Mouse (Mus musculus) retina, adult 2 months (tissue): ENCODE measurements around the gene Hist3h2a.

Experiments used
- DNase-seq: peaks from one replicate; pipeline ENCODE4 v3.0.0-alpha.2; 2012; ENCODE audit warnings: low read depth, low spot score

The Hist3h2a gene

DNA sequence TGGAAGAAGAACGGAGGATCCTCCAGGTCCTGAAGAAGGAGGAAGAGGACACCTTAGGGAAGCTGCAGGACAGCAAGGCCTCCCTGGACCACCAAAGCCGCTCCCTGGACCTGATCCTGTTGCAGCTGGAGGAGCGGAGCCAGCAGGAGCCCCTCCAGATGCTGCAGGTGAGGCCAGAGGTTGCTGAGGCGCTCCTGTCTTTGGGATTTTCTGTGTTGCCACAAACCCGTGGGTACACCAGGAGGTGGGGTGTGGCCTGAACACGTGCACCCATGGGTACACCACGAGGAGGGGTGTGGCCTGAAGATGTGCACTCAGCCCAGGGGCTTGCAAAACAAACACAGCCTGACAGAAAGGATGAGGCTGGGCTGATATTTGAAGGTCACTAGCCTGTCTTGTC lies 14.1 kb downstream of the Hist3h2a start:
- no peak for DNase-seq

- no peak for DNase-seq
Observed at GRCm38 (mm10) chr11:58969027-58969426, 14.5 kb downstream of the Hist3h2a start.

DNA sequence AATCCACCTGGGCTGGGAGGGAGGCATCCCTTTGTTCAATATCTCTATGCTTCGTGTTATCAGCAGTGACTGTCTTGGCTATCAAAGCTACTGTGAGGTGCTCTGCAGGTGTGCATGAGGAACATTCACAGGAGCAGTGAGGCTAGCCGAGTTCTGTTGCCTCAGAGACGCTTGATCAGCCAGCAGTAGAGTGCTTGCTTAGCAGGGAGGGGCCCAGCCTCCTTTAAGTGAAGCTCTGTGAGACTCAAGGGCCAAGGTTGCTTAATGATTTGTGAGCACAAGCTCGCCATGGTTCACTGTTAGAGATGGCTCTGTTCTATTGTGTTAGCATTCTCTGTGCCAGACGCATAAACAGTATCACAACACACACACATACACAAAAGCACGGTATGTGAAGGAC lies 15.2 kb downstream of the Hist3h2a start:
- no peak for DNase-seq

DNA sequence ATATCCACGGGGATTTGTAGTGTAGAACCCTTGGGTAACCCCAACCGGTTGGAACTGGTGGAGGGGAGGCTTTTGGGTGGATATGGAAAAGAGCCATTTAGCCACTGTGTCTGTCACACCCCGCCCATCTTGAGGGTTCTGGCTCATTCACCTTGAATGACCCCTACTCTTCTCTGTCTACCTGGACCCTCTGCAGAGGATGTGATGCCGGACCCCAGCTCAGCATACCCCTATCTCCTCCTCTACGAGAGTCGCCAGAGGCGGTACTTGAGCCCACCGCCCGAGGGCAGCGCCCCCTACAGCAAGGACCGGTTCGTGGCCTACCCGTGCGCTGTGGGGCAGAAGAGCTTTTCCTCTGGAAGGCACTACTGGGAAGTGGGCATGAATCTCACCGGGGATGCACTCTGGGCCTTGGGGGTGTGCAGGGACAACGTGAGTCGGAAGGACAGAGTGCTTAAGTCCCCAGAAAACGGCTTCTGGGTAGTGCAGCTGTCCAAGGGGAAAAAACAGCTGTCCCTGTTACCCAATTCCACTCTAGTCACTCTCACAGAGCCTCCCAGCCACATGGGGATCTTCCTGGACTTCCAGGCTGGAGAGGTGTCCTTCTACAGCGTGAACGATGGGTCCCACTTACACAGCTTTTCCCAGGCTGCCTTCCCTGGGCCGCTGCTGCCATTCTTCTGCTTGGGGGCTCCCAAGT lies 16.5 kb downstream of the Hist3h2a start:
- no peak for DNase-seq

DNA sequence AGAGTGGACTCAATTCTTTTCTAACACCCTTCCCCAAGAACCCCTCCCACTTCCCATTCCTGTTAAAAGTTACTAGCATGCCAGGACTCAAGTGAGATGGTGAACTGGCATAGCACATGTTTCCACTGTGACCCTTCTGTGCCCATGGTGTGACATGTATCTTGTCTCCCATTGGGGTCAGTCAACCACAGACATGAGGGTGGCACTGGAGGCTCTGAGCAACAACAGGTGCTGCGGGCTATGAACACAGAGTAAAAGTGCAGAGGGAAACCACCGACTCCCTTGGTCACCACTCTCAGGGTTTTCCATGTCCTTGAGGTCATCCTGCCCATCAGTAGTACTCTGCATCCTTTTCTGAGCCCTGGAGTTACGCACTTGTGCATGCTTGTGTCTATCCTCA lies 17.3 kb downstream of the Hist3h2a start:
- DNase-seq, result no peak

GRCm38 (mm10) chr11:58974414-58974813 lies 19.9 kb downstream of the Hist3h2a start:
- no peak for DNase-seq

GRCm38 (mm10) chr11:58977150-58977549 lies 22.7 kb downstream of the Hist3h2a start:
- DNase-seq, result no peak

DNA sequence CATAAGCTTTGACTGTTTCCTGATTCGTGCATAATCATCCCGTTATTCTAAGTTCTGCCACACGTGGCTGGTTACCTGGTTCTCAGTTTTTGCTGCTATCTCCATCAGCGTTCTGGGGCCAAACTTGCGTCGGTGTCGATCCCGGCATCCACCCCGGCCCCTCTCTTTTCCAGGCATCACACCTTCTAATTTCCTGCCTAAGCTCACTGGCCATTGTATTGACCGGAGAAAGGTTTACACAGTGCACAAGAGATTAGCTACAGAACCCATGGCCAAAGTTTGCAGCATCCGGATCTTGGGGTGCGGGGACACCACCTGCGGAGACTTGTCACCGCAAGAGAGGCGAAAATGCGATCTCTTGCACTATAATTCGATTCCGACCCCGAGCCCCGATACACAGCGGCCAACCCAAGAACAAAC lies 23.1 kb downstream of the Hist3h2a start:
- no peak for DNase-seq

GRCm38 (mm10) chr11:58978027-58978705 lies 23.7 kb downstream of the Hist3h2a start, which contains the start of gene Trim11:
Gene Trim11, plus strand, starts transcription at chr11:58978093.
- peak; percentile 51 for DNase-seq

- DNase-seq, result no peak
Observed at GRCm38 (mm10) chr11:58978706-58979030, 24.2 kb downstream of the Hist3h2a start.

GRCm38 (mm10) chr11:58979183-58979582 lies 24.7 kb downstream of the Hist3h2a start:
- DNase-seq, result no peak

GRCm38 (mm10) chr11:58979661-58980060 lies 25.2 kb downstream of the Hist3h2a start:
- no peak for DNase-seq

- no peak for DNase-seq
Observed at GRCm38 (mm10) chr11:58980381-58980990, 26.0 kb downstream of the Hist3h2a start.

GRCm38 (mm10) chr11:58981541-58982447 lies 27.3 kb downstream of the Hist3h2a start:
- no peak for DNase-seq

GRCm38 (mm10) chr11:58982471-58983097 lies 28.1 kb downstream of the Hist3h2a start:
- no peak for DNase-seq

GRCm38 (mm10) chr11:58983691-58984341 lies 29.3 kb downstream of the Hist3h2a start:
- no peak for DNase-seq

GRCm38 (mm10) chr11:58984657-58985056 lies 30.2 kb downstream of the Hist3h2a start:
- no peak for DNase-seq

DNA sequence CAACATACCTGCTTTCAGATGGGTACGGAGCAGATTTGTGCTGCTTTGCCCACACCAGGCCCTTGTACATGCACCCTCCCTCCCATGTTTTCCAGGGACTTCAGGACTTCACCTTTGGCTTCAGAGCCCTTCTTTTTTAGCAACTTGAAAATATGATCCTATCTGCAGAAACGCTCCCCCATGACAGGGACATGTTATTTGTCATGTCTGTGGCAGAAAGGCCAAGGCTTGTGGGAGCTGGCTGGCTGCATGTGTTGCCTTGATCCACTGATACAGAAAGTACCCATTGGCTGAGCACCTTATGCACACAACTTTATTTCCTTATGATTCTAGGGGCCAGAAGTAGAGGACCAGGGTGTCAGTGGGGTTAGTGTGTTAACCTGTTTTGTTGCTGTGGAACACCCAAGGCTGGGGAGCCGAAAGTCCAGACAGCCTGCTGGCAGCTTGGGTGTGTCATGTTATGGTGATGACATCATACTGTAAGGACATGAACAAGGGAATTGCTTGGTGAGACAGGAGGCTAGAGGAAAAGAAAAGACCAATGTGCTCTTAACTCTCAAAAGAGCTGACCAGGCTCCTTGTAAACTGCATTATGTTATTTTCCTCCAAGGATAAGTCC lies 30.9 kb downstream of the Hist3h2a start:
- DNase-seq, result no peak

DNA sequence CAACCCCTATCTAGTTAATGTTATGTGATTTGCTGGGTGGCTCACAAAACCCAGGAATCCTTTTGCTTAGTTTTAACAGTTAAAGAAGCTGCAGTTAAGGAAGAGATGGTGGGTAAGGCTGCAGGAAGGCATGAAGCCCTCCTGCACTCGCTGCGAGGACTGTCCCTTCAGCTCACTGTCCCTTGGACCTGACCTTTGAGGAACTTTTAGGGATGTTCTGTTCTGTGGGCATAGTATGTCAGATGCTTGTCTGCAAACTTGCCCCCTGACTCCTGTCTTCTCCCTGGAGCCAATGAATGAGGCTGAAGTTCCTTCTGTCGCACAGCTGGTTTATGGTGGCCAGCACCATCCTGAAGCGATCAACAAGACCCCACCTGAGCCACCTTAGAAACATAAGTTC lies 34.7 kb downstream of the Hist3h2a start:
- no peak for DNase-seq

GRCm38 (mm10) chr11:58990141-58990540 lies 35.7 kb downstream of the Hist3h2a start:
- DNase-seq, result no peak
